Comparison of ENCODE assay signal across 18 mouse cellular contexts in genomic region chr5:46073136-46073535, GRCm38 (mm10).
DNase-seq lines count a peak whose midpoint lies in the region; ATAC-seq and TF ChIP-seq lines count a peak whose summit lies in the region.
"Had no signal": no experiment of that assay in that cellular context is flagged by ENCODE, and none has a peak within 500 bp of the region (broad histone marks: within the 10 kb centered on the region; RNA-seq: fewer than 3 reads in every experiment).

No protein-coding gene starts in this region.

- intact Hi-C loops in heart, postnatal 25 days (cut with DNase I), result no loop called here
- intact Hi-C loops in gastrocnemius, adult 2 months (cut with DNase I), result no loop called here
- intact Hi-C loops in left cerebral cortex, postnatal 14 days (cut with DNase I), result no loop called here

- H3K9ac ChIP-seq in lung, postnatal 0 days (replicated peaks; ENCODE audit: low read depth), result no peak overlapping the region
- H3K9ac ChIP-seq: forebrain, embryonic 15.5 days; hindbrain, embryonic 15.5 days; limb, embryonic 12.5 days; liver, embryonic 13.5 days; midbrain, embryonic 13.5 days had no signal

- no peak overlapping the region for H3K27ac ChIP-seq in lung, postnatal 0 days (ENCODE audit: low read length)
- H3K27ac ChIP-seq in embryonic fibroblast, embryonic 13.5 days (ENCODE audit: insufficient read depth, low read length), result peak overlapping the region; percentile 34; the same call in 1 of the 2 replicates
- H3K27ac ChIP-seq in gastrocnemius, adult 2 months, result no peak overlapping the region
- H3K27ac ChIP-seq: forebrain, embryonic 15.5 days; hindbrain, embryonic 15.5 days; limb, embryonic 12.5 days; liver, embryonic 13.5 days; midbrain, embryonic 13.5 days had no signal

- peak; percentile 84 for ATAC-seq in lung, postnatal 0 days
- ATAC-seq: forebrain, embryonic 15.5 days; intestine, embryonic 16.5 days; midbrain, embryonic 13.5 days had no signal

- TF ChIP-seq POLR2A in embryonic fibroblast, embryonic 13.5 days (IDR thresholded peaks at IDR 0.05; ENCODE audit: low read depth, low read length), result no peak

- H3K4me3 ChIP-seq in lung, postnatal 0 days (ENCODE audit: low read depth, low read length), result no peak overlapping the region
- H3K4me3 ChIP-seq in embryonic fibroblast, embryonic 13.5 days (ENCODE audit: insufficient read depth, low read length), result no peak overlapping the region
- no peak overlapping the region for H3K4me3 ChIP-seq in gastrocnemius, adult 2 months
- H3K4me3 ChIP-seq: erythroblast, embryonic 14.5 days; forebrain, embryonic 15.5 days; hindbrain, embryonic 15.5 days; limb, embryonic 12.5 days; liver, embryonic 13.5 days; midbrain, embryonic 13.5 days had no signal

- peak; percentile 33; the same call in 1 of the 2 replicates for TF ChIP-seq EP300 in lung, postnatal 0 days (IDR thresholded peaks at IDR 0.05)

- DNase-seq in heart, adult 9 months (ENCODE audit: low spot score in 2 of 2), result peak; percentile 31 to 67
- no peak for DNase-seq in heart, postnatal 25 days (ENCODE audit: low spot score)
- peak; percentile 33 for DNase-seq in lung, postnatal 0 days (ENCODE audit: low spot score)
- DNase-seq in lung, adult 18-20 months, result no peak
- DNase-seq in heart, postnatal 4 days, result peak; percentile 5
- no peak for DNase-seq in gastrocnemius, adult 2 months
- no peak for DNase-seq in left cerebral cortex, postnatal 14 days (ENCODE audit: low spot score in 2 of 2)
- DNase-seq: cerebellum, postnatal 25 days; layer of hippocampus, postnatal 36 days; liver, embryonic 13.5 days; thymus, postnatal 4 days had no signal

- H3K36me3 ChIP-seq in lung, postnatal 0 days (ENCODE audit: insufficient read depth, low read length), result no peaks in the 10 kb centered on the region
- H3K36me3 ChIP-seq: forebrain, embryonic 15.5 days; hindbrain, embryonic 15.5 days; limb, embryonic 12.5 days; liver, embryonic 13.5 days; midbrain, embryonic 13.5 days had no signal

- no peak for TF ChIP-seq CTCF in lung, postnatal 0 days (IDR thresholded peaks at IDR 0.05)
- TF ChIP-seq CTCF in embryonic fibroblast, embryonic 13.5 days (IDR thresholded peaks at IDR 0.05; ENCODE audit: borderline replicate concordance, insufficient read depth, low read length), result no peak
- no peak for TF ChIP-seq CTCF in gastrocnemius, adult 2 months (IDR thresholded peaks at IDR 0.05)

- 50% methylated on average over 4 of the region's 4 CpGs for WGBS in lung, postnatal 0 days

- H3K4me2 ChIP-seq in lung, postnatal 0 days (replicated peaks; ENCODE audit: low read depth, low read length), result no peak overlapping the region
- H3K4me2 ChIP-seq: forebrain, embryonic 15.5 days; hindbrain, embryonic 15.5 days; limb, embryonic 12.5 days; liver, embryonic 13.5 days; midbrain, embryonic 13.5 days had no signal

- no peaks in the 10 kb centered on the region for H3K9me3 ChIP-seq in lung, postnatal 0 days (ENCODE audit: low read length)
- H3K9me3 ChIP-seq: forebrain, embryonic 15.5 days; hindbrain, embryonic 15.5 days; limb, embryonic 12.5 days; liver, embryonic 13.5 days; midbrain, embryonic 13.5 days had no signal

- H3K4me1 ChIP-seq in lung, postnatal 0 days (ENCODE audit: insufficient read depth, low read depth, low read length), result no peaks in the 10 kb centered on the region
- no peaks in the 10 kb centered on the region; the same call in 1 of the 2 replicates for H3K4me1 ChIP-seq in embryonic fibroblast, embryonic 13.5 days (ENCODE audit: control insufficient read depth, insufficient read depth, low read length)
- H3K4me1 ChIP-seq: hindbrain, embryonic 15.5 days; limb, embryonic 12.5 days; liver, embryonic 13.5 days; midbrain, embryonic 13.5 days had no signal

- H3K27me3 ChIP-seq in lung, postnatal 0 days (replicated peaks; ENCODE audit: insufficient read depth, low read length), result no peaks in the 10 kb centered on the region
- H3K27me3 ChIP-seq: forebrain, embryonic 15.5 days; hindbrain, embryonic 15.5 days; limb, embryonic 12.5 days; liver, embryonic 13.5 days; midbrain, embryonic 13.5 days had no signal

Comparison
In these comparisons a context has a peak if more than half of its experiments do, and no peak if none do; other contexts are left out.
1. DNase-seq: peak in heart, adult 9 months (2 of 2), lung, postnatal 0 days (single experiment) and heart, postnatal 4 days (single experiment); none in heart, postnatal 25 days (single experiment), lung, adult 18-20 months (0 of 2), gastrocnemius, adult 2 months (single experiment) and left cerebral cortex, postnatal 14 days (0 of 2).